Mouse (Mus musculus) hindbrain, embryonic 11.5 days (tissue): Measurements from ENCODE around the gene Dcaf12. TPM values are rescaled to one million over a fixed set of nuclear protein-coding genes. Genes with fewer than 3 reads are reported as not detected.

Source experiments
- ATAC-seq: fragments of 200-750 bp; cut with Nextera tagmentation; 2 replicates; pipeline ENCODE4 v1.8.0; 2017; ENCODE audit warnings: mild to moderate bottlenecking, moderate TSS enrichment, moderate library complexity; ENCODE audit not compliant: low FRiP score
- DNase-seq: peaks from one replicate; pipeline ENCODE4 v3.0.0-alpha.2; 2015; ENCODE audit warnings: low spot score
- H3K27ac ChIP-seq: fragments of 300-500 bp; sonication (generic); 2 replicates; pipeline ENCODE4 v1.5.1; 2014; ENCODE audit warnings: mild to moderate bottlenecking, low read depth, low read length
- H3K27me3 ChIP-seq: fragments of 300-500 bp; sonication (generic); 2 replicates; pipeline ENCODE4 v1.6.1; 2014; ENCODE audit warnings: mild to moderate bottlenecking, low read length, moderate library complexity, mixed read lengths; ENCODE audit not compliant: control insufficient read depth, insufficient read depth
- H3K36me3 ChIP-seq: fragments of 300-500 bp; sonication (generic); 2 replicates; pipeline ENCODE4 v1.6.1; 2014; ENCODE audit warnings: mild to moderate bottlenecking, low read length, moderate library complexity, mixed read lengths; ENCODE audit not compliant: control insufficient read depth, insufficient read depth
- H3K4me1 ChIP-seq: fragments of 300-500 bp; sonication (generic); replicated peaks from 2 replicates; pipeline ENCODE4 v1.6.1; 2014; ENCODE audit warnings: low read length, mixed read lengths; ENCODE audit not compliant: control insufficient read depth, insufficient read depth
- H3K4me2 ChIP-seq: fragments of 300-500 bp; sonication (generic); replicated peaks from 2 replicates; pipeline ENCODE4 v1.6.1; 2014; ENCODE audit warnings: mild to moderate bottlenecking, low read depth, low read length
- H3K4me3 ChIP-seq: fragments of 300-500 bp; sonication (generic); 2 replicates; pipeline ENCODE4 v1.5.1; 2014; ENCODE audit warnings: low read depth, low read length
- H3K9ac ChIP-seq: fragments of 300-500 bp; sonication (generic); 2 replicates; pipeline ENCODE4 v1.6.1; 2014; ENCODE audit warnings: low read depth, low read length
- H3K9me3 ChIP-seq: fragments of 300-500 bp; sonication (generic); 2 replicates; pipeline ENCODE4 v1.6.1; 2016; ENCODE audit warnings: low read length; ENCODE audit not compliant: control insufficient read depth
- WGBS: fragments of 180-500 bp; shearing (Covaris S2); extraction: QIAGEN DNeasy Blood & Tissue Kit; methylation state at CpG from one replicate; pipeline ENCODE4 v1.1.7; 2014; 5-methylcytosine and 5-hydroxymethylcytosine counted together
- polyA plus RNA-seq: library from polyadenylated mRNA; unstranded; fragments of >200 nt; fragmentation: Nextera tagmentation; extraction: Ambion mirVana; gene quantifications from 2 replicates; pipeline ENCODE4 v1.2.1, GENCODE M21; 2014

Dcaf12 gene
- polyA plus RNA-seq = 40.3 and 55.4 TPM in 2 replicates

- Histone ChIP-seq H3K4me2 (peak within 1 kb of the TSS; percentile 76), H3K27me3 (no peaks in the 10 kb centered on the region), H3K9me3 (no peaks in the 10 kb centered on the region), H3K27ac (peak within 1 kb of the TSS; percentile 90), H3K4me1 (peaks cover 4% of the 10 kb centered on the region; the same call in 1 of the 2 replicates), H3K4me3 (peak within 1 kb of the TSS; percentile 97), H3K9ac (peak within 1 kb of the TSS; percentile 95), H3K36me3 (peaks cover 4% of the 10 kb centered on the region; the same call in 1 of the 2 replicates)
- WGBS = under 1% methylated on average over 69 of the region's 70 CpGs
- DNase-seq (peak; percentile 95), ATAC-seq (peak; percentile 97)
These were observed at the start of gene Dcaf12 for GRCm38 (mm10) chr4:41314141-41315129. Gene Dcaf12 (minus strand): TSS chr4:41314889.

GRCm38 (mm10) chr4:41361059-41361458 is 46.4 kb upstream of the Dcaf12 start:
- H3K9ac ChIP-seq = no peak overlapping the region
- no peak overlapping the region for H3K27ac ChIP-seq
- H3K36me3 ChIP-seq = no peaks in the 10 kb centered on the region
- H3K4me2 ChIP-seq = no peak overlapping the region
- H3K9me3 ChIP-seq = no peaks in the 10 kb centered on the region
- no peaks in the 10 kb centered on the region for H3K4me1 ChIP-seq
- WGBS = 91% methylated on average over 3 of the region's 3 CpGs
- DNase-seq (no peak), ATAC-seq (no peak)
- no peaks in the 10 kb centered on the region for H3K27me3 ChIP-seq
- no peak overlapping the region for H3K4me3 ChIP-seq

GRCm38 (mm10) chr4:41359358-41359757 is 44.7 kb upstream of the Dcaf12 start:
- Histone ChIP-seq H3K4me3 (no peak overlapping the region), H3K9me3 (no peaks in the 10 kb centered on the region), H3K27me3 (no peaks in the 10 kb centered on the region), H3K4me1 (no peaks in the 10 kb centered on the region), H3K27ac (no peak overlapping the region), H3K36me3 (no peaks in the 10 kb centered on the region), H3K4me2 (no peak overlapping the region), H3K9ac (no peak overlapping the region)
- DNase-seq = no peak
- ATAC-seq = no peak
- 96% methylated on average over 7 of the region's 7 CpGs for WGBS

- Histone ChIP-seq H3K4me2 (no peak overlapping the region), H3K4me3 (no peak overlapping the region), H3K4me1 (no peaks in the 10 kb centered on the region), H3K9ac (no peak overlapping the region), H3K27ac (no peak overlapping the region), H3K36me3 (no peaks in the 10 kb centered on the region), H3K27me3 (no peaks in the 10 kb centered on the region), H3K9me3 (no peaks in the 10 kb centered on the region)
- 97% methylated on average over 2 of the region's 2 CpGs for WGBS
- DNase-seq (no peak), ATAC-seq (no peak)
These were observed 44.0 kb upstream of the Dcaf12 start for GRCm38 (mm10) chr4:41358669-41359068.

- DNase-seq = no peak
- no peak for ATAC-seq
- H3K27me3 ChIP-seq = no peaks in the 10 kb centered on the region
- H3K4me3 ChIP-seq = no peak overlapping the region
- H3K27ac ChIP-seq = no peak overlapping the region
- H3K4me2 ChIP-seq = no peak overlapping the region
- 61% methylated on average over 2 of the region's 2 CpGs for WGBS
- no peaks in the 10 kb centered on the region for H3K4me1 ChIP-seq
- no peak overlapping the region for H3K9ac ChIP-seq
- no peaks in the 10 kb centered on the region for H3K9me3 ChIP-seq
- H3K36me3 ChIP-seq = no peaks in the 10 kb centered on the region
These were observed 42.5 kb upstream of the Dcaf12 start for GRCm38 (mm10) chr4:41357154-41357553.

- Histone ChIP-seq H3K4me1 (no peaks in the 10 kb centered on the region), H3K4me2 (no peak overlapping the region), H3K4me3 (no peak overlapping the region), H3K27ac (no peak overlapping the region), H3K36me3 (no peaks in the 10 kb centered on the region), H3K9ac (no peak overlapping the region), H3K27me3 (no peaks in the 10 kb centered on the region), H3K9me3 (no peaks in the 10 kb centered on the region)
- DNase-seq (no peak), ATAC-seq (no peak)
- 77% methylated on average over 1 of the region's 1 CpGs for WGBS
These were observed 38.6 kb upstream of the Dcaf12 start for GRCm38 (mm10) chr4:41353265-41353664.

GRCm38 (mm10) chr4:41352758-41353157 is 38.1 kb upstream of the Dcaf12 start:
- H3K4me2 ChIP-seq = no peak overlapping the region
- DNase-seq (no peak), ATAC-seq (no peak)
- H3K36me3 ChIP-seq = no peaks in the 10 kb centered on the region
- WGBS = 96% methylated on average over 4 of the region's 4 CpGs
- no peaks in the 10 kb centered on the region for H3K4me1 ChIP-seq
- H3K9me3 ChIP-seq = no peaks in the 10 kb centered on the region
- H3K27ac ChIP-seq = no peak overlapping the region
- no peak overlapping the region for H3K9ac ChIP-seq
- H3K4me3 ChIP-seq = no peak overlapping the region
- H3K27me3 ChIP-seq = no peaks in the 10 kb centered on the region

- no peaks in the 10 kb centered on the region for H3K4me1 ChIP-seq
- H3K9ac ChIP-seq = peak overlapping the region; percentile 91
- ATAC-seq (peak; percentile 85), DNase-seq (no peak)
- H3K36me3 ChIP-seq = no peaks in the 10 kb centered on the region
- 1% methylated on average over 28 of the region's 28 CpGs for WGBS
- peak overlapping the region; percentile 88 for H3K27ac ChIP-seq
- H3K9me3 ChIP-seq = no peaks in the 10 kb centered on the region
- no peaks in the 10 kb centered on the region for H3K27me3 ChIP-seq
- peak overlapping the region; percentile 90 for H3K4me3 ChIP-seq
- peak overlapping the region; percentile 58 for H3K4me2 ChIP-seq
These were observed 34.5 kb upstream of the Dcaf12 start for GRCm38 (mm10) chr4:41349199-41349591.
